Mouse (Mus musculus) cortical plate, adult 2 months (tissue): ENCODE measurements around the gene Tmem252. TPM values are rescaled to one million over a fixed set of nuclear protein-coding genes. Genes with fewer than 3 reads are reported as not detected.
A peak's percentile ranks its signal among the peaks of the same experiment; 100 is the strongest.

Experiments used
- H3K27ac ChIP-seq: fragments of 200-500 bp; 2 replicates; pipeline ENCODE4 v1.5.1; 2012; ENCODE audit warnings: low read length, control low read depth, inconsistent platforms; ENCODE audit not compliant: insufficient read depth
- H3K4me1 ChIP-seq: fragments of 200-500 bp; 2 replicates; pipeline ENCODE4 v1.6.1; 2011; ENCODE audit warnings: low read length; ENCODE audit not compliant: control insufficient read depth, insufficient read depth
- H3K4me3 ChIP-seq: fragments of 200-500 bp; 2 replicates; pipeline ENCODE4 v1.5.1; 2011; ENCODE audit warnings: mild to moderate bottlenecking, low read length, control low read depth; ENCODE audit not compliant: insufficient read depth
- CTCF ChIP-seq: fragments of 200-500 bp; IDR thresholded peaks from 2 replicates; pipeline ENCODE4 v1.5.1; 2011; ENCODE audit warnings: mild to moderate bottlenecking, control low read depth, low read length; ENCODE audit not compliant: insufficient read depth; ENCODE audit errors: extremely low read depth
- POLR2A ChIP-seq: fragments of 200-500 bp; IDR thresholded peaks from 2 replicates; pipeline ENCODE4 v1.6.1; 2011; ENCODE audit warnings: mild to moderate bottlenecking, low read length, control low read depth; ENCODE audit not compliant: insufficient read depth; ENCODE audit errors: extremely low read depth
- polyA plus RNA-seq: library from polyadenylated mRNA; depleted of rRNA; stranded (reverse); fragments of >200 nt; gene quantifications from 2 replicates; pipeline ENCODE4 v1.2.3, GENCODE M21; 2012; rRNA removed

The Tmem252 gene
- polyA plus RNA-seq, 1 experiment, result 0.48 TPM

- Histone ChIP-seq H3K27ac (no peak overlapping the region), H3K4me1 (no peaks in the 10 kb centered on the region), H3K4me3 (no peak overlapping the region)
- TF ChIP-seq POLR2A, result no peak
- no peak for TF ChIP-seq CTCF
Observed at GRCm38 (mm10) chr19:24718021-24718420, 44.2 kb downstream of the Tmem252 start.

GRCm38 (mm10) chr19:24719504-24719903, 45.7 kb downstream of the Tmem252 start:
- Histone ChIP-seq H3K27ac (no peak overlapping the region), H3K4me3 (no peak overlapping the region), H3K4me1 (peaks cover under 1% of the 10 kb centered on the region; the same call in 1 of the 2 replicates)
- no peak for TF ChIP-seq POLR2A
- no peak for TF ChIP-seq CTCF

DNA sequence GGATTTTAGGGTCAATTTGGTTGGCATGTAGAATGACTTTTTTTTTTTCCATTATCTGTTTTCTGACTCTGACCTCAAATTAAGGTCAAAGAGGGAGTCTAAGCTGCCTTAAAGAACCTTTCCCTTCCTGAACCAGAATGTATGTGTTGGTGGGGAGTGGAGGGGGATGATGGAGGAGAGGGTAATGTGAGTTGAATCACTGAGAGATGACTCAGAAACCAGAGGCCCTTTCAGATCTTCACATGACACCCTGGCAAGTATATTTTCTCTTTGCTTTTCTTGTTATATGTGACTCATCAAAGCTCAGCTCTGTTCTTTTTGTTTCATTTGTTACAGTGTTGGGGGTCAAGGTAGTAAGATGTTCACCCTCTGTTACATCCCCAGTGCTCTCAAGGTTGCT, 46.6 kb downstream of the Tmem252 start:
- 0 out of 2 replicates have a peak overlapping the region, but pooled peaks have one; percentile 44 for H3K27ac ChIP-seq
- TF ChIP-seq POLR2A, result no peak
- no peak for TF ChIP-seq CTCF
- H3K4me3 ChIP-seq, result no peak overlapping the region
- H3K4me1 ChIP-seq, result peaks cover 2% of the 10 kb centered on the region; the same call in 1 of the 2 replicates

GRCm38 (mm10) chr19:24724362-24724761, 50.6 kb downstream of the Tmem252 start:
- Histone ChIP-seq H3K4me1 (peaks cover 2% of the 10 kb centered on the region; the same call in 1 of the 2 replicates), H3K4me3 (no peak overlapping the region), H3K27ac (no peak overlapping the region)
- TF ChIP-seq POLR2A (no peak), CTCF (no peak)

DNA sequence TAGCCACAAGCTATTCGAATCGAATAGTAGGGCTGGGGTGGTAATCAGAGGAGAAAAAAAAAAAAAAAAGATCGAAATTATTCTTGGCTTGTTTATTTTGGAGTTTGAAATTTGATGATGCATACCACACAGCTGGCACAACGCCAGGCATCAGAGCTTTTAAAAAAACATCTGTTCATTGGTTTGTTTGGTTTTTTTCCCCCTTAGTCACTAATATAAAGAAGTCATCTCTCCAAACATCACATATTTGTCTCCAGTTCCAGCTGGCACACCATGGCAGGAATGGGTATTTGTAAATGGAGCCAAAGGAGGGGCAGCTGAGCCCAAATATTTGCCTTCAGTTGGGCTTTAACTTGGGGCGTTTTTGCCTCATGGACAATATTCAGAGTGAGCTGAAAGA, 56.9 kb downstream of the Tmem252 start:
- Histone ChIP-seq H3K27ac (no peak overlapping the region), H3K4me3 (no peak overlapping the region), H3K4me1 (no peaks in the 10 kb centered on the region; the same call in 1 of the 2 replicates)
- no peak for TF ChIP-seq CTCF
- TF ChIP-seq POLR2A, result no peak

Other genes starting within 250 kb of the Tmem252 start
- gene Fam122a, start 196.7 kb upstream of the Tmem252 start, polyA plus RNA-seq, result 21.6 and 23.4 TPM in 2 replicates
- gene Pip5k1b, start 118.1 kb upstream of the Tmem252 start, polyA plus RNA-seq, result 11.9 and 15.4 TPM in 2 replicates
- gene Pgm5, start 187.8 kb downstream of the Tmem252 start, polyA plus RNA-seq, result 2.4 and 3.0 TPM in 2 replicates
- gene Gm10053, start 201.7 kb downstream of the Tmem252 start, polyA plus RNA-seq, result 110 and 111 TPM in 2 replicates
- not detected in 2 replicates for gene Foxd4, start 227.2 kb downstream of the Tmem252 start, polyA plus RNA-seq